Mouse (Mus musculus) heart, postnatal 0 days (tissue): Measurements from ENCODE around the gene Mamdc2.

Experiments
- CTCF ChIP-seq: IDR thresholded peaks from 2 replicates; pipeline ENCODE4 v1.5.1; 2016; ENCODE audit warnings: antibody characterized with exemption, control low read depth, low read depth
- EP300 ChIP-seq: IDR thresholded peaks from 2 replicates; pipeline ENCODE4 v1.6.1; 2016; ENCODE audit warnings: antibody characterized with exemption, low read depth

GRCm38 (mm10) chr19:23369275-23369674 is 79.0 kb downstream of the Mamdc2 start:
- TF ChIP-seq CTCF = no peak
- no peak for TF ChIP-seq EP300
